Mouse (Mus musculus): ENCODE measurements around the gene Nck2. TPM values are rescaled to one million over a fixed set of nuclear protein-coding genes. Genes with fewer than 3 reads are reported as not detected.
"Not testable (repeated sequence)": the region's sequence is repeated elsewhere in the genome, so short reads cannot be mapped to it uniquely, and the experiment has no call there.

Nck2 gene
- polyA plus RNA-seq, 1 experiment, result 47.7 TPM

- TF ChIP-seq CTCF (IDR thresholded peaks at IDR 0.05; ENCODE audit: borderline replicate concordance, extremely low read depth, insufficient read depth, insufficient read length) (no peak), POLR2A (IDR thresholded peaks at IDR 0.05; ENCODE audit: borderline replicate concordance, extremely low read depth, insufficient read depth, insufficient read length, poor library complexity, severe bottlenecking) (no peak)
- DNase-seq (ENCODE audit: low read depth), result peak; percentile 59
These were observed 94.3 kb downstream of the Nck2 start for GRCm38 (mm10) chr1:43538716-43539115.

GRCm38 (mm10) chr1:43539689-43540380 is 95.5 kb downstream of the Nck2 start:
- TF ChIP-seq CTCF (IDR thresholded peaks at IDR 0.05; ENCODE audit: borderline replicate concordance, extremely low read depth, insufficient read depth, insufficient read length) (no peak), POLR2A (IDR thresholded peaks at IDR 0.05; ENCODE audit: borderline replicate concordance, extremely low read depth, insufficient read depth, insufficient read length, poor library complexity, severe bottlenecking) (no peak)
- DNase-seq (ENCODE audit: low read depth), result no peak

DNA sequence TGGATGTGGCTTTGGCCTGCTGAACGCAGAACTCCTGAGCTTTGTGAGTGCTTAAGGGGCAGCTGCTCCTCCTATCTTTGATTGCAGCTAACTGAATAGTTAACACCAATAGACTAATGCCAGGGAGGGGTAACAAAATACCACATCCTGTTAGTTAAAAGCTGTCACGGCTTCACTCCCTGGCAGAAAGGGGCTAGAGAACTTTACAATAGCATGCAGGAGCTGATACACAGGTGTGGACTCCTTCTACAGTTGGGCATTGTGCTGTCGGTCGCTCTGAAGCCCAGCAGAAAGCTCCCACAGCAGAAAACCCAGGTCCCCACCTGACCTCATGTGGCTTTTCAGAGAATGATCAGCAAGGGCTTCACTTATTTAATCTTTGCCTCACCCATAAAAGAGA is 98.0 kb downstream of the Nck2 start:
- TF ChIP-seq POLR2A (IDR thresholded peaks at IDR 0.05; ENCODE audit: borderline replicate concordance, extremely low read depth, insufficient read depth, insufficient read length, poor library complexity, severe bottlenecking), result no peak
- TF ChIP-seq CTCF (IDR thresholded peaks at IDR 0.05; ENCODE audit: borderline replicate concordance, extremely low read depth, insufficient read depth, insufficient read length), result no peak
- DNase-seq (ENCODE audit: low read depth), result no peak

DNA sequence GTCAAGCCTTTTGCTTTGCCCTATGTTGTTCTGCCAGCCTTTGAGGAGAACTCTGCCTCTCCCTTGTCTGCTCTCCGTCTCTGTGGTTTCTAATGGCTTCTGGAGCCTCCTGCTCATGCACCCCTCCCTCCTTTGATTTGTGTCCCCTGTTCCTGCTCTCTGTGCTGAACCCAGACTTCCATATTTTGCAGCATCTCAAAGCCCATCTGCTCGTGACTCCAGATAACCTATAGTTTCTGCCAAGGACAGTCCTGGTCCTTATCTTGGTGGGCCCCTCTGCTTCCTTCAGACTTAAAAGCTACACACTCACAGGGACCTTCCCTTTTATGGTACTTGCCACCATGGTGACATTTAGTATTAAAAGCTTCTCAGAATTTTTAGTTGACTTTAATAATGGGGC is 103.3 kb downstream of the Nck2 start:
- TF ChIP-seq CTCF (IDR thresholded peaks at IDR 0.05; ENCODE audit: borderline replicate concordance, extremely low read depth, insufficient read depth, insufficient read length), result no peak
- no peak for TF ChIP-seq POLR2A (IDR thresholded peaks at IDR 0.05; ENCODE audit: borderline replicate concordance, extremely low read depth, insufficient read depth, insufficient read length, poor library complexity, severe bottlenecking)
- no peak for DNase-seq (ENCODE audit: low read depth)

GRCm38 (mm10) chr1:43548749-43549148 is 104.4 kb downstream of the Nck2 start:
- DNase-seq (ENCODE audit: low read depth), result no peak
- TF ChIP-seq POLR2A (IDR thresholded peaks at IDR 0.05; ENCODE audit: borderline replicate concordance, extremely low read depth, insufficient read depth, insufficient read length, poor library complexity, severe bottlenecking) (no peak), CTCF (IDR thresholded peaks at IDR 0.05; ENCODE audit: borderline replicate concordance, extremely low read depth, insufficient read depth, insufficient read length) (no peak)

DNA sequence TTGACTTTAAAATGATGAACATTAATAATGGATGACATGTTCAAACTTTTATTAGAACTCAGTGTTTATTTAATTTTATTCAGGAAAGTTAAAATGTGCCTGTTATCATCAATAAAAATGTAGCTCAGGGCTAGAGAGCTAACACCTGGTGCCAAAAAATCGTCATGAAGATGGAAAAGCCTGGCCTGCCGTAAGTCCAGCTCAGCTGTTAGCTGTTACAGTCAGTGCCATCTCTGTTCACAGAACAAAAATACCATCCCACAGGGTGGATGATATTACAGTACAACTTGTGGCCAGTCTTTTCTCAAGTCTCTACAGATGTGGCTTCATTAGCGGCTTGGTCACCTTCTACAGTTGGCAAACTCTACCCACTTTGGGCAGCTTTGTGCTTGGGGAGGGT is 106.1 kb downstream of the Nck2 start:
- no peak for TF ChIP-seq POLR2A (IDR thresholded peaks at IDR 0.05; ENCODE audit: borderline replicate concordance, extremely low read depth, insufficient read depth, insufficient read length, poor library complexity, severe bottlenecking)
- TF ChIP-seq CTCF (IDR thresholded peaks at IDR 0.05; ENCODE audit: borderline replicate concordance, extremely low read depth, insufficient read depth, insufficient read length), result no peak
- no peak for DNase-seq (ENCODE audit: low read depth)

DNA sequence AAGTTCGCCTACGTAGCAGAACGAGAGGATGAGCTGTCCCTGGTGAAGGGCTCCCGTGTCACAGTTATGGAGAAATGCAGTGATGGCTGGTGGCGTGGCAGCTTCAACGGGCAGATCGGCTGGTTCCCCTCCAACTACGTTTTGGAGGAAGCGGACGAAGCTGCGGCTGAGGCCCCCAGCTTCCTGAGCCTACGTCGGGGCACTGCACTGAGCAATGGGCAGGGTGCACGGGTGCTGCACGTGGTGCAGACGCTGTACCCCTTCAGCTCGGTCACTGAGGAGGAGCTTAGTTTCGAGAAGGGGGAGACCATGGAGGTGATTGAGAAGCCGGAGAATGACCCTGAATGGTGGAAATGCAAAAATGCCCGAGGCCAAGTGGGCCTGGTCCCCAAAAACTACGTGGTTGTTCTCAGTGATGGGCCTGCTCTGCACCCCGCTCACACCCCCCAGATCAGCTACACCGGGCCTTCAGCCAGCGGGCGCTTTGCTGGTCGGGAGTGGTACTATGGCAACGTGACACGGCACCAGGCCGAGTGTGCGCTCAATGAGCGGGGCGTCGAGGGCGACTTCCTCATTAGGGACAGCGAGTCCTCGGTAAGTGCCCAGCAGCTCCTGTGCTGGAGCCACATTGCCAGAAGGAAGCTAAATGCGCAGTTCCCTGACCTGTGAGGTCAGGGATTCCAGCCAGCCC is 109.8 kb downstream of the Nck2 start:
- DNase-seq (ENCODE audit: low read depth), result not testable (repeated sequence)

DNA sequence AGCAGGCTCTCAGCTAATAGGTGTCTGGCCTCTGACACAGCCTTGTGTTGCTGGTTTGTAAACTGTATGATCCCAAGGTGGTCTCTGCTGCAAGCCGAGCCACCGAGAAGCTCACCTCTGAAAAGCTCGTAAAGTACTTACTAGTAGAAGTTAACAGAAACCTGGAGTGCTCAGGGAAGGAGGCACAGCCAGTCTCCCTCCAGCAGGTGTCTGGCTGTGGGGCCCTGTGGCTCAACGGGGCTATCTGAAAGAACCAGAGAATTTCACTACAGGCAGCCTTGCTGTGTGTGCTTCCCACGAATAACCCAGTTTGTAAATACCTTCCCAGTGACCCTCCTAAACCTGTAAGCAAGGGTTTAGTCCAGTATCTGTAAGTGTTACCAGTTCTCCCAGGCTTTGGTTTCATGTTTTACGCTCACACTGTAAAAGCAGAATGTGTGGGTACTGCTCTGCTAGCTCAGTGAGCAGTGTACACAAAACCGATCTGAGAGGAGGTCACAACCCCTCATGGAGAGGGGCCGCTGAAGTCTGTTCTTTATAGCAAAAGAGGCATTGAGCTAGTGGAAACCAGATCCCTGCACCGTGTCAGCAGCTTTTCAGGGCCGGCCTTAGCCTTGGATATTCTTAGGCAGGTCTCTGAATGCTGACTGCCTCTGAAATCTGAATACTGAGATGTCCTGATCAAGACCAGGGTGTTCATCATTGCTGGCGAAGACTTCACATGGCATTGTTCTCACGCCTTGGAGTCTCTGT is 111.0 kb downstream of the Nck2 start:
- DNase-seq (ENCODE audit: low read depth), result no peak
- no peak for TF ChIP-seq CTCF (IDR thresholded peaks at IDR 0.05; ENCODE audit: borderline replicate concordance, extremely low read depth, insufficient read depth, insufficient read length)

GRCm38 (mm10) chr1:43558329-43558728 is 114.0 kb downstream of the Nck2 start:
- TF ChIP-seq POLR2A (IDR thresholded peaks at IDR 0.05; ENCODE audit: borderline replicate concordance, extremely low read depth, insufficient read depth, insufficient read length, poor library complexity, severe bottlenecking) (no peak), CTCF (IDR thresholded peaks at IDR 0.05; ENCODE audit: borderline replicate concordance, extremely low read depth, insufficient read depth, insufficient read length) (no peak)
- no peak for DNase-seq (ENCODE audit: low read depth)

GRCm38 (mm10) chr1:43559043-43559692 is 114.8 kb downstream of the Nck2 start:
- TF ChIP-seq POLR2A (IDR thresholded peaks at IDR 0.05; ENCODE audit: borderline replicate concordance, extremely low read depth, insufficient read depth, insufficient read length, poor library complexity, severe bottlenecking) (no peak), CTCF (IDR thresholded peaks at IDR 0.05; ENCODE audit: borderline replicate concordance, extremely low read depth, insufficient read depth, insufficient read length) (no peak)
- DNase-seq (ENCODE audit: low read depth), result no peak

DNA sequence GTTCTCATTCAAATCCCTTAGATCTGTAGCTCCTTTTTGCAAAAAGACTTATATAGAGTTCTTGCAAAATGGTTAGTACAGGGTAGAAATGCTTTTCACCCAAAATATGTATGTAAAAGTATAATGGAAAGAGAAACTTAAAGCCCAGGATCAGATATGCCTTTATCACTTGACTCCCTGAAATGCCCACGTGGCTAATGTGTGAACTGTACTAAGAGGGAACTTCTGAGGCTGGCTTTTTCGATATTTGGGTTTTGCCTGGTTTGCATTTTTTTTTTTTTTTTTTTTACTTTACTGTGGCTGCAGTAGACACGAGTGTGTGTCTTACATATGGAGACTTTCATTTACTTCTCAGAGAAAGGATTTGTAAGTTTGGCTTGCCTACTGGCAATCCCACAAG is 116.7 kb downstream of the Nck2 start:
- TF ChIP-seq POLR2A (IDR thresholded peaks at IDR 0.05; ENCODE audit: borderline replicate concordance, extremely low read depth, insufficient read depth, insufficient read length, poor library complexity, severe bottlenecking) (no peak), CTCF (IDR thresholded peaks at IDR 0.05; ENCODE audit: borderline replicate concordance, extremely low read depth, insufficient read depth, insufficient read length) (no peak)
- no peak for DNase-seq (ENCODE audit: low read depth)
